Mouse (Mus musculus) lung, embryonic 16.5 days (tissue): ENCODE measurements around the gene Ralgapb. TPM values are rescaled to one million over a fixed set of nuclear protein-coding genes. Genes with fewer than 3 reads are reported as not detected.
A peak's percentile ranks its signal among the peaks of the same experiment; 100 is the strongest.

Experiments used
- ATAC-seq: fragments of 200-750 bp; cut with Nextera tagmentation; 2 replicates; pipeline ENCODE4 v1.8.0; 2017; ENCODE audit warnings: low read depth, mild to moderate bottlenecking, moderate library complexity
- H3K27ac ChIP-seq: fragments of 300-500 bp; sonication (generic); 2 replicates; pipeline ENCODE4 v1.5.1; 2014; ENCODE audit warnings: mild to moderate bottlenecking, control low read depth, low read length
- H3K27me3 ChIP-seq: fragments of 300-500 bp; sonication (generic); 2 replicates; pipeline ENCODE4 v1.6.1; 2014; ENCODE audit warnings: low read depth, low read length, mixed read lengths; ENCODE audit not compliant: control insufficient read depth, insufficient read depth
- H3K36me3 ChIP-seq: fragments of 300-500 bp; sonication (generic); 2 replicates; pipeline ENCODE4 v1.6.1; 2014; ENCODE audit warnings: low read length; ENCODE audit not compliant: control insufficient read depth, insufficient read depth
- H3K4me1 ChIP-seq: fragments of 300-500 bp; sonication (generic); replicated peaks from 2 replicates; pipeline ENCODE4 v1.6.1; 2014; ENCODE audit warnings: low read length, mixed read lengths; ENCODE audit not compliant: control insufficient read depth, insufficient read depth
- H3K4me2 ChIP-seq: fragments of 300-500 bp; sonication (generic); 2 replicates; pipeline ENCODE4 v1.6.1; 2014; ENCODE audit warnings: low read depth, low read length, control low read depth
- H3K4me3 ChIP-seq: fragments of 300-500 bp; sonication (generic); 2 replicates; pipeline ENCODE4 v1.5.1; 2014; ENCODE audit warnings: mild to moderate bottlenecking, low read length, control low read depth
- H3K9ac ChIP-seq: fragments of 300-500 bp; sonication (generic); 2 replicates; pipeline ENCODE4 v1.6.1; 2014; ENCODE audit warnings: low read length, control low read depth
- H3K9me3 ChIP-seq: fragments of 300-500 bp; sonication (generic); 2 replicates; pipeline ENCODE4 v1.6.1; 2016; ENCODE audit warnings: low read length; ENCODE audit not compliant: control insufficient read depth
- WGBS: fragments of 180-500 bp; shearing (Covaris S2); extraction: QIAGEN DNeasy Blood & Tissue Kit; methylation state at CpG from one replicate; pipeline ENCODE4 v1.1.7; 2014; 5-methylcytosine and 5-hydroxymethylcytosine counted together
- polyA plus RNA-seq: library from polyadenylated mRNA; unstranded; fragments of >200 nt; fragmentation: Nextera tagmentation; extraction: Ambion mirVana; gene quantifications from 2 replicates; pipeline ENCODE4 v1.2.1, GENCODE M21; 2015

Gene Ralgapb
- polyA plus RNA-seq, 1 experiment from 2014 or later: 15.2 TPM

GRCm38 (mm10) chr2:158503226-158503625 is 93.6 kb downstream of the Ralgapb start:
- ATAC-seq: no peak
- Histone ChIP-seq H3K27ac (no peak overlapping the region), H3K4me1 (0 out of 2 replicates have a peak, but pooled peaks cover 3% of the 10 kb centered on the region), H3K27me3 (no peaks in the 10 kb centered on the region), H3K4me2 (no peak overlapping the region), H3K9ac (no peak overlapping the region), H3K36me3 (no peaks in the 10 kb centered on the region), H3K4me3 (no peak overlapping the region), H3K9me3 (no peaks in the 10 kb centered on the region)
- whole genome bisulfite sequencing: 63% methylated on average over 7 of the region's 7 CpGs

DNA sequence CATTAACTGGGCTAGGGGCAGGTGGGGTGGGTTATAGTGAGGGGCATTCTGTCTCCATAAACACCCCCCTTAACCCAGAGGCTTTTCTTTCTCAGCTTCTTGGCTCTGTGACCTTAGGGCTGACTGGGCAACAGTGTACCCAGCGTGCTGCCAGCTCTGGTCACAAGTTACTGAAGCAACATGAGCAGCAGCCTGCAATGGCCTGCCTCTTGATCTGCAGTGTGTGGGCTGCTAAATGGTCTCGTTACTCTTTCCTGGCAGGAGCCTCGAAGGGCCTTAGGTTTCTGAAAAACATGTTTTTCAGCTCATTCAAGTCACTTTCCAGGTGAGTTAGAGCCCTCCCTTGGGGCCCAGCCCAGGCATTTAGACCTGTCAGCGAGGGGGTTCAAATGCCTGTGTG is 94.0 kb downstream of the Ralgapb start:
- no peak overlapping the region for H3K27ac ChIP-seq
- no peak overlapping the region for H3K9ac ChIP-seq
- ATAC-seq: no peak
- H3K4me2 ChIP-seq: no peak overlapping the region
- H3K27me3 ChIP-seq: no peaks in the 10 kb centered on the region
- 0 out of 2 replicates have a peak, but pooled peaks cover 3% of the 10 kb centered on the region for H3K4me1 ChIP-seq
- H3K36me3 ChIP-seq: no peaks in the 10 kb centered on the region
- 51% methylated on average over 4 of the region's 4 CpGs for WGBS
- H3K9me3 ChIP-seq: no peaks in the 10 kb centered on the region
- no peak overlapping the region for H3K4me3 ChIP-seq

DNA sequence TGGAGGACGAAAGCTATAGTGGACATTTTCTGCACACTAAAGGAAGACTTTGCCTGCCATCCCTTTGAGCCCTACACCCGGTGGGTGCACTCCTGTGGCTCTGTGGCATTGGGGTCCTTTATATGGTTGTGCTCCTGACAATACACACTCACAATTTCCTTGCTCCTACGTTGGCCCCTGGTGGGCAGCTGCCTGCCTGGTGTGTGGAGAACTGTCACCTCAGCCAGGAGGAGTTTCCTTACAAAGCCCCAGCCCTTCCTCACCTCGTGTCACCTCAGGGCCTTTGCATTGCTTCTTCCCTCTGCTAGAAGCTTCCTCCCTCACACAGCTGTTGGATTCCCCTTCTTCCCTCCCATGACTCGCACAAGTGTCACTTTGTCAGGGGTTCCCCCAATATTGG is 96.8 kb downstream of the Ralgapb start:
- H3K27ac ChIP-seq: no peak overlapping the region
- no peak overlapping the region for H3K4me3 ChIP-seq
- no peak overlapping the region for H3K9ac ChIP-seq
- H3K27me3 ChIP-seq: no peaks in the 10 kb centered on the region
- no peak for ATAC-seq
- WGBS: 77% methylated on average over 5 of the region's 5 CpGs
- H3K4me1 ChIP-seq: peaks cover 7% of the 10 kb centered on the region; the same call in 1 of the 2 replicates
- no peaks in the 10 kb centered on the region for H3K36me3 ChIP-seq
- H3K9me3 ChIP-seq: no peaks in the 10 kb centered on the region
- no peak overlapping the region for H3K4me2 ChIP-seq

DNA sequence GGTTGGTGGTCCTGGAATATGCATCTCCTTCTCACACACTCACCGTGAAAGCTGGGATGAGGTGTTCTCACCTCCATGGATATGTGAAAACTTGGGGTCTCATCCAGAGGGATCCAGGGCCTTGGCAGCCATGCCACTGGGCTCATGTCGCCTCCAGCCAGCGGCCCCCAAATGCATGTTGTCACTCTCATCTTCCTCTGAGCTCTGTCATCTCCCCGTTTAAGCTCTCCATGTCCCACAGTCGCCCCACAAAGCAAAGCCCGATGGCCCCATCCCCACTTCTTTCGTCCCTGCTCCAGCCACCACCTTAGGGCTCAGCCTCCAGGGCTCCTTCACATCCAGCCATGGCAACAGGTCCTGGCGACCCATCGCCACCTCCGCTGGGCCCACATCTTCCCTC is 97.4 kb downstream of the Ralgapb start:
- peaks cover 7% of the 10 kb centered on the region; the same call in 1 of the 2 replicates for H3K4me1 ChIP-seq
- ATAC-seq: no peak

DNA sequence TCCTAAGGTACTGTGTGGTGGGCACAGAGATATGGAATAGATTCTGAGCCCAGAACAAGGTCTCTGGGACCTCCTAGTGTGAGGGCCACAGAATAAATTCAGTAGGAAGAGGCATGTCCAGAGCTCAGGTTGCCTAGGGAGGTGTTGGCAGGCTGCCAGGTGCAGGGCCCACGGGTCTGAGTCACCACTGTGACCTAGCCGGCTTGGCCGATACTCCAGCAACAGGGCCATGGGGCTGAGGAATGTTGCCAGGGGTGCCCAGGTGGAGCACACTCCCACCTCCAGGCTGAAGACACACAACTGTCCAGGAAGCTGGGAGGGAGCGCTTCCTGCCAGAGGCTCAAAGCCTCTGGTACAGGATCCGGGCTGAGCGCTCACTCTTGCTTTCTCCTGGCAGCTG is 101.0 kb downstream of the Ralgapb start:
- H3K4me1 ChIP-seq: peaks cover 5% of the 10 kb centered on the region
- H3K36me3 ChIP-seq: no peaks in the 10 kb centered on the region
- no peak overlapping the region for H3K27ac ChIP-seq
- no peaks in the 10 kb centered on the region for H3K27me3 ChIP-seq
- H3K4me3 ChIP-seq: no peak overlapping the region
- H3K9ac ChIP-seq: no peak overlapping the region
- WGBS: 55% methylated on average over 6 of the region's 6 CpGs
- no peaks in the 10 kb centered on the region for H3K9me3 ChIP-seq
- peak; percentile 75 for ATAC-seq
- H3K4me2 ChIP-seq: no peak overlapping the region

More for the DNA sequence above, 97.4 kb downstream of the Ralgapb start:
- Histone ChIP-seq H3K4me3 (no peak overlapping the region), H3K27me3 (no peaks in the 10 kb centered on the region), H3K9ac (no peak overlapping the region), H3K4me2 (no peak overlapping the region), H3K27ac (no peak overlapping the region), H3K9me3 (no peaks in the 10 kb centered on the region), H3K36me3 (no peaks in the 10 kb centered on the region)
- WGBS: 93% methylated on average over 10 of the region's 10 CpGs

- 69% methylated on average over 10 of the region's 10 CpGs for WGBS
- H3K4me1 ChIP-seq: peaks cover 8% of the 10 kb centered on the region
- H3K4me2 ChIP-seq: no peak within 1 kb of the TSS
- H3K4me3 ChIP-seq: no peak within 1 kb of the TSS
- no peaks in the 10 kb centered on the region for H3K27me3 ChIP-seq
- 0 out of 2 replicates have a peak, but pooled peaks have one; percentile 23 for ATAC-seq
- no peak within 1 kb of the TSS for H3K27ac ChIP-seq
- no peaks in the 10 kb centered on the region for H3K36me3 ChIP-seq
- H3K9ac ChIP-seq: no peak within 1 kb of the TSS
- H3K9me3 ChIP-seq: no peaks in the 10 kb centered on the region
Measured at GRCm38 (mm10) chr2:158512528-158512927, 102.9 kb downstream of the Ralgapb start, which contains the start of gene Arhgap40. TSS of gene Arhgap40 (plus strand) at chr2:158512796.

- Histone ChIP-seq H3K9ac (no peak overlapping the region), H3K4me1 (peaks cover 8% of the 10 kb centered on the region), H3K27me3 (no peaks in the 10 kb centered on the region), H3K36me3 (no peaks in the 10 kb centered on the region), H3K27ac (no peak overlapping the region), H3K4me2 (no peak overlapping the region), H3K4me3 (no peak overlapping the region), H3K9me3 (no peaks in the 10 kb centered on the region)
- WGBS: 62% methylated on average over 12 of the region's 12 CpGs
- no peak for ATAC-seq
Measured at GRCm38 (mm10) chr2:158513821-158514336, 104.2 kb downstream of the Ralgapb start.

- Histone ChIP-seq H3K4me3 (no peak overlapping the region), H3K36me3 (no peaks in the 10 kb centered on the region), H3K9ac (no peak overlapping the region), H3K27me3 (no peaks in the 10 kb centered on the region), H3K27ac (no peak overlapping the region), H3K9me3 (no peaks in the 10 kb centered on the region), H3K4me1 (peaks cover 6% of the 10 kb centered on the region), H3K4me2 (no peak overlapping the region)
- WGBS: 45% methylated on average over 6 of the region's 6 CpGs
- no peak for ATAC-seq
Measured at GRCm38 (mm10) chr2:158518583-158518982, 108.9 kb downstream of the Ralgapb start.

DNA sequence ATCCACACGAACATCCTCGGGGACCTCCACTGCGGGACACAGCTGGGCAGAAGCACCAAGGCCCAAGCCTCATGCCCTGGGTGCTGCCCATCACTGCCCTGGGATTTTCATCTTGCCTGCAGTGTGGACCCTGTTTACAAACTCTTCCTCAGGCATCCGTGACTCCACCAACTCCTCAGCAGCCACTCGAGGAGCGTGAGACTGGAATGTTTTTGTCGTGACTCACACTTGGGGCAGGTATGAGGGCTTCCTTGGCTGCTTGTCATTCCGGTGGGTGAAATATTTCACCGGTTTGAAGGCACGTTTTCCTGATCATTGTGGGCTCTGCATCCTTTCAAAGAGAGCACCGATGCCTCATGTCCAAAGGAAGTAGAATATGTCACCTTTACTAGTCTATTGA is 109.4 kb downstream of the Ralgapb start:
- no peaks in the 10 kb centered on the region for H3K27me3 ChIP-seq
- H3K27ac ChIP-seq: no peak overlapping the region
- no peak overlapping the region for H3K9ac ChIP-seq
- ATAC-seq: no peak
- WGBS: 48% methylated on average over 11 of the region's 11 CpGs
- H3K4me3 ChIP-seq: no peak overlapping the region
- no peak overlapping the region for H3K4me2 ChIP-seq
- peaks cover 6% of the 10 kb centered on the region for H3K4me1 ChIP-seq
- no peaks in the 10 kb centered on the region for H3K36me3 ChIP-seq
- H3K9me3 ChIP-seq: no peaks in the 10 kb centered on the region

DNA sequence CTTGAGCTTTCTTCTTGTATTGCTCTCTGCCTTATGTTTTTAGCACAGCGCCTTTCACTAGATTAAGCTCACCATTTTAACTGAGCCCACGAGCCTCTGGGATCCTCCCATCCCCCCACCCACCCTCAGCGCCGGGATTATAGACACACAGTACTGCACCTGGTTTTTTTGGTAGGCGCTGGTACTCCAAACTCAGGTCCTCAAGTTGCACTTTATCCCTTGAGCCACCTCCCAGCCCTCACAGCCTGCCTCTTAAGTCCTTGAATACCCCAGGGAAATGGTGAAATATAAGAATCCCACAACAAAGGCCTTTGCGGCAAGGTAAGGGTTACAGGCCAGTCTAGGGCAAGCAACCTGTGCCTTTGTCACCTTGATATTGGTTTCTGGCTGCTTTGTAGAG is 110.2 kb downstream of the Ralgapb start:
- ATAC-seq: no peak
- Histone ChIP-seq H3K27me3 (no peaks in the 10 kb centered on the region), H3K4me1 (peaks cover 6% of the 10 kb centered on the region), H3K4me2 (no peak overlapping the region), H3K36me3 (no peaks in the 10 kb centered on the region), H3K27ac (no peak overlapping the region), H3K4me3 (no peak overlapping the region), H3K9me3 (no peaks in the 10 kb centered on the region), H3K9ac (no peak overlapping the region)
- 60% methylated on average over 6 of the region's 6 CpGs for WGBS
